Mouse (Mus musculus) layer of hippocampus, postnatal 25 days (tissue): ENCODE data around the gene Slc16a11. TPM values are rescaled to one million over a fixed set of nuclear protein-coding genes. Genes with fewer than 3 reads are reported as not detected.

ENCODE experiments used
- DNase-seq, 2 experiments: peaks; one replicate each; pipeline ENCODE4 v3.0.0; 2022; ENCODE audit warnings: mixed read lengths in 2 of 2, low spot score in 1 of 2; ENCODE audit errors: extremely low spot score in 1 of 2
- total RNA-seq, 2 experiments: library from RNA; stranded (reverse); gene quantifications; 2 replicates each; pipeline ENCODE4 v1.2.3; 2021

The Slc16a11 gene
- total RNA-seq, 2 experiments from 2014 or later: 28.1 to 39.2 TPM

DNA sequence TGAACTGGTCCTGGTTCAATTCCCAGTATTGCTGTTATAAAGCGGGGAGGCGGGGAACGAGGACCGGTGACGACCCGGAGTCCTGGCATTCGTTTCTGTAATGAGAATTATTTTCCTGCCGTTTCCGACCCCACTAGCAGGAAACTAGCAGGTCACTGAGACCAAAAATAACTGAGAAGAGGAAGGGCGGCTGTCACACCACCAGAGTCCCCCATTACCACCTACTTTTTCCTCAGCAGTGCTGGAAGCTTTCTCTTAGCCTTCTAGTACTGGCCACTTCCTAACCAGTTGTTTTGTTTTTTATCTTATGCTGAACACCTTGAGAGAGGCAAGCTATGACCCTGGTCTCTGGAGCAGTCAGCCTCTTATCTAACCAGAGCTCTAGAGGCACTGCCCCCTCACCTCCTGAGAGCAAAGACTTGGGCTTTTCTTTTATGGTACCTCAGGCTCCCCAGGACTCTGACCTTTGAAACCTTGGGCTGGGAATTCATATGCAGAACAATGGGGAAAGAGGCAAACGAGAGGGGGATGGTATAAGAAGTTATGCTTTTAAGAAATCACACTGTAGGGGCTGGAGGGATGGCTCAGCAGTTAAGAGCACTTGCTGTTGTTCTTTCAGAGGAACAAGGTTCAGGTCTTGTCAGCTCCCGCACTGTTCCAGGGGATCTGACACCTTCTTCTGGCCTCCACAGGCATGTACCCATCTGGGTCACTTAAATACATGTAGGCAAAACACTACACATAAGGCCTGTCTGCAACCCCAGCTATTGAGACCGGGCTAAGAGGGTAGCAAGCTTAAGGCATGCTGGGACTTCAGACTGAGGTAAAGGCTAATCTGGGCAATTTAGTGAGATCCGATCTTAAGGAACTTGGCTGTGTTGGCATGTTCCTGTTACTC lies 9.3 kb downstream of the Slc16a11 start:
- DNase-seq: no peak

DNA sequence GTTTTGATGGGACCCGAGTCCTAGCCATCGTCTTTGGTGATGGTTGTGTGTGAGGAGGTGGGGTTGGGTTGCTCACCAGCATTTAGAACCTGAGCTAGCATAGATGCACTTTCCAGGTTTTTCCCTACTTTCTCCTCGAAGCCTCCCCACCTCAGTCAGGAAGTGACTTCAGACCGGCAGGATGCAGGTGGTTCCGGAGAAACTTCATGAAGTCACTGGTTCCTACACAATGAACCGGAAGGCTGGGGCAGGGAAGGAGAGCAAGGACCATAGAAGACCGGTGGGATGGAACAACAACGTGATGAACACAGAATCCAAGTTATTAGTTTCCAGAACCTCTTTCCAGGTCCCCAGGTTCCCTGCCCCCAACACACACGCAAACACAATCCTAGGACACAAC lies 11.2 kb downstream of the Slc16a11 start:
- no peak for DNase-seq

DNA sequence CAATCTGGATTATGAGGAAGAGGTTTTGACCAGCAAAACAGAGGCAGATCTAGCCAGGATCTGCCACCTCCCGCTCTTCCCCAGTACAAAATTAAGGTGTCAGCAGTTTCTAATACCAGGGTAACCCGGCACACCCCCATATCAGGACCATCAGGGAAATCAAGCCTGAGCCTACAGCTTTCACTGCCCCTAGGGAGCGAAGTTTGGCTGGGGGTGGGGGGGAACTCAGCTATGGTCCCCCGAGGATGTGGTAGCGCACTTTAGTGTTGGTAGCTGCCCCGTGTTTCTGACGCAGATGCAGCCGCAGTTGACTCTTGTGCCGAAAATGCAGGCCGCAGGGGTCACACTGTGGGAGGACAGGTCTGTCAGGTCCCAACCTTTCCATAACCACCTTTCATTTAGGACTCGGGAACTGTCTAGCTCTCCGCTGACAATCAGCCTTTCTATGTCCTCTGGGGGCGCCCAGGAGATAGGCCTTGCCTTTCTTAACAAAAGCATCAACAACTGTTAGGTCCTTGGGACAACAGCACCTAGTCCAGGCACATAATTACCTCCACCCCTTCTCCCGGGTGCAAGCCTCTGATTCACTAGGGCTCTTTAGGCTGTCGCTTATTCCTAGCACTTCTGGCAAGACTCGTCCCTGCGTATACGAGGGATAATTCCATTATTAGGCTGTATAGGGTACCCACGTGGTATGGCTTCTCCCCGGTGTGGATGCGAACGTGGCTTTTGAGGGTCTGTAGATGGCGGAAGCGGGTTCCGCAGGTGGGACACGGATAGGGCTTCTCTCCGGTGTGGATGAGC lies 13.4 kb downstream of the Slc16a11 start:
- no peak for DNase-seq

DNA sequence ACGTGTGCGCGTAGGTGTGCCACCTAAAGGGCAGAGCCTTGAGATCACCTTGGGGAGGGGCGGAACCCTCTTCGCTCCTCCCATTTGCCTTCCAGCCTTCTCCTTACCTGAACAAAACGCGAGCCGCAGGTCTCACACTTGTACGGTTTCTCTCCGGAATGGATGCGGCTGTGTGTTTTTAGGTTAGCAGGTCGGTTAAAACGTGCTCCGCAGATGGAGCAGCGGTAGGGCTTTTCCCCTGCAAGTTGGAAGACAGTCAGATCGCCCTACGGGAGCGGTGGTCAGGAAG lies 14.0 kb downstream of the Slc16a11 start:
- no peak for DNase-seq

DNA sequence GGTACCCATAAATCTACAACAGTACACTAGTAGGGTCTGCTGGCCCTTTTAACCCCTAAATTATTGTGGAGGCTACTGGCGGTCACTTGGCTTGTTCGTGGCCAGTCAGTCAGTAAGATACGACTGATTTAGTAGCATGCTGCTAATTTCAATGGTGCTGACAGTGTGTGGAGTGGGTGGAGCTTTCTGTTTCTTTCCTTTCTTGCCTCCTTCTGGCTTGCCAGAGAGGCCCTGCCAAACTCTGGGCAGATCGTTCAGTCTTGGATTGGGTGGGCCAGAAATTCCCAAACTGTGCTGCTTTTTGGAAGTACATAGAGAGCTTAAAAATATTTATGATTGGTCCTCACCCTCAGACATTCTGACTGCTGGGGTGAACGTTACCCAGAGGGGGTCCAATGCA lies 14.6 kb downstream of the Slc16a11 start:
- no peak for DNase-seq

DNA sequence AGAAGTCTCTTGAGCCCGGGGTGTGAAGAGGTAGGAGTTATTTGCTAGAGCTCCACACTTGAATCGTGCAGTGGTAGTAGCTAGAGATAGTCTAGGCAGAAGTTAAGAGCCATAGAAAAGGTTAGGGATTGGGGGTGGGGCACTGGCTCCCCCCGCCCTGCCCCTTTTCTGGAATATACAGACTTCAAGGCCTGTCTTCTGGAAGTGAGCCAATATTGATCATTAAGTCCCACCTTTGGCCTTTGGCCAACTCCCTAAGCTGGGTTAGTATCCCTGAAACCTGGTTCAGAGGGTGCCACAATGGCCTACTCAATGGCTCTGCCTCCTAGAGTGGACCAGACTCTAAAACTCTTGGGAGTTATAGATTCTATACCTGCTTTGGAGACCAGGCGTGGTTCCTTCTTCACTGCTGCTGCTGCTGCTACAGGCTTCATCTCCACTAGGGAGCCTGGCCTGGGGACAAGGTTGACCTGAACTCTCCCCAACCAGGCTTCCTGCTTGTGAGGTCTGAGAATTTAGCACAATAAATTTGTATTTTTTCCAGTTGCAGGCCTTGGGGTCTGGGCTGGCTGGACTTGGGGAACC lies 15.2 kb downstream of the Slc16a11 start:
- DNase-seq: no peak

DNA sequence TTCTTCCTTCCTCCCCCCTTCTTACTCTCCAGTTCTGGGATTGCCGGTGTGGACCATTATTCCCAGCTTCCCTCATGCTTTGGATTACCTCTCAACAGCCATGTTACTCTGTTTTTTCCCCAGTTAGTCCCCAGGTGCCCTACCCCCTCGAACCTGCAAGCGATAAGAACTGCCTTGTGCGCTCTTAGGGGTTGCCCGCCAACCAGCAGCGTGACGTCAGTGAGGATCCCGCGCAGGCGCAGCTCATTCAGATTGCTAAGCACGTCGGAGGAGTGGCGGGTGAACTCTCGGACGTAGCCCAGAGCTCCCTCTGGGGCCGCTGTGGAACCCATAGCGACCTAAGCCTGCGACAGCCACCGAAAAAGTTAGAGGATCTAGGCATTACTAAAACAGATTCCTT lies 16.3 kb downstream of the Slc16a11 start:
- DNase-seq: peak in 1 of 2 experiments; percentile 77

DNA sequence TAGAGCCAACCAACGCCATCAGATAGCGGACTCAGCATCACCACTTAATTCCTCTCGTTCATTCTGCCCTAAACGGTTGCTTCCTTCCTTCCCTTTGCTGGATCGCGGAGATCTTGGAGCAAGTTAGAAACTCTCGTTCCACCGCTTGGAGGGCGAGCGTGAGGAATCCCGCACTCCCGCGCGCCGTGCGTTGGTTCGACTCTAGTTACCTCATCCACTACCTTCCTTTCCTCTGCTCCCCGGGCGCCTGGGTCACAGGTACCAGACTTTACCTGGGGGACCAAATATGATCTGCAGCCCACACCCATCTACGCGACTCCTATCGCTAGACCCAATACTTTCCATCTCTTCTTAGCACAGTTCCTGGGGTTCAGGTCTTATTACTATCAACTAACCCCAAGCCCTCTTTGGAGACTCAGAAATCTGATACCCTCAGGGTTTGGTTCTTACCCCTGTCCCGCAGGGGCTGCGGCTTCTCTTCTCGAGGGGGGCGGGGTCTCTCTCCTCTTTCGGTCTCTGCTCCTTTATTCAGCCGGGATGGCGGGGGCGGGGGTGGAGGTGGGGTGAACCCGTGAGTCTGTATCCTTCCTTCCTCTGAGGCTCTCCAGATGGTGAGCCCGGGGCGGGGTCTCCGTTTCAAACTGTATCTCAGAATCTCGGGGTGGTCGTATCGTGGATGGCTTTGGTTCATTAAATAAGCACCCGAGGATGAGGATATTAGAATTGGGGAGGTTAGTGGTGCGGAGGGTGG lies 16.9 kb downstream of the Slc16a11 start, which contains the start of gene Bcl6b:
Gene Bcl6b, minus strand, starts transcription at position 539 of the 751 bp plus-strand sequence.
- no peak for DNase-seq

DNA sequence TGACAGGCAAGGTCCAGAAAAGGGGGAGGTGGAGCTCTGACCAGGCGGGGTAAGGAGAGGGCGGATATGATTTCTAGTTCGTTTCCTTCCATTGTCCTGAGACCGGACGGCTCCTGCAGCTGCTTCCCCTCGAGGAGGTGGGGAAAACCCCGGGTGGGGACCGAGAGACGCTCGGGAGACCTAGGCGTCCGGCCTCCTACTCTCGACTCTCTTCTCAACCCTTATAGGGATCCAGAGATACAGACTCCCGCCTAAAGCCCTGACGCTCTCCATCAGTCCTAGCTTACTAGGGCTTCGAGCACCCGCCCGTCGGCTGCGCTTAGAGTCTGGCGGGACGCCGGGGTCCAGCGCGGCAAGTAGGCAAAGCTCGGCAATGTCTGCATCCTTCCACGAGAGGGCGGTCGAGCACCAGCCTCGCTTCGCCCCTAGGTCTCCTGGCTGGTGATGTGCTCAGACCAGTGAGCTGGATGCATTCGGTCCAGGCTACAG lies 17.7 kb downstream of the Slc16a11 start:
- peak; percentile 68 to 89 for DNase-seq

DNA sequence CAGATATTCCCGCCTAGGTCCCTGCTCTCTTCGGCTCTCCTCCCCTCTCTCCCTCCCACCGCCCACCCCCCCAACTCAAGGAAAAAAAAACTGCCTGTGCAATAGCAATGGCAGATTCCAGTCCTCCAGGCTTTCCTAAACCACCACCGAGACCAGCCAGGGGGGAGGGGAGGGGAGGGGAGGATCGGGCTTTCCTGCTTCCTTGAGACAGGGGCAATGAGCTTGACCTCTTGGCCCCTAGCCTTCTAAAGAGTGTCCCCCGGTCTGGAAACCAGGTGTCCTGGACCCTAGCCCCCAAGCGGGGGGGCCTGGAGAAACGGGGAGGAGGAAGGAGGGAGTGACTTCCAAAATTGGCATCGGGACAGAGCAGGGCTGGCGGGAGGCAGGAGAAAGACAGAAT lies 20.0 kb downstream of the Slc16a11 start:
- DNase-seq: peak in 1 of 2 experiments; percentile 58

DNA sequence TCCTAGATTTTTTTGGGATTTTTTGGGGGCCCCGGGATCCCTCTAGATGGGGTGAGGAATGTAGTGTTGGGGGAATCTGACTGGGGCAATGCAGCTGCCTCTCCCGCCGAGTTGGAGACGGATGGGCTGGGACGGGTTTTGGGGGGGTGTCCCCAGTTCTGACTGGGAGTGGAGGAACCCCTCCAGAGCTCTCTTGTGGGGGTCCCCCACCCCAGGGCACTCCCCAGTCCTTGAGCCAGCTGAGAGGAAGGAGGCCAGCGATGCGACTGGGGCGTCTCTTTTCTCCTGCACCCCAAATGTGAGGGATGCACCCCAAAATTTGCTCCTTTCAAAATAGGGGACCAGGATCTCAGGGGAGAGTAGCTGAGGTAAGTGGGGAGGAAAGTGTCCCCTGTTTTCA lies 20.5 kb downstream of the Slc16a11 start:
- no peak for DNase-seq

DNA sequence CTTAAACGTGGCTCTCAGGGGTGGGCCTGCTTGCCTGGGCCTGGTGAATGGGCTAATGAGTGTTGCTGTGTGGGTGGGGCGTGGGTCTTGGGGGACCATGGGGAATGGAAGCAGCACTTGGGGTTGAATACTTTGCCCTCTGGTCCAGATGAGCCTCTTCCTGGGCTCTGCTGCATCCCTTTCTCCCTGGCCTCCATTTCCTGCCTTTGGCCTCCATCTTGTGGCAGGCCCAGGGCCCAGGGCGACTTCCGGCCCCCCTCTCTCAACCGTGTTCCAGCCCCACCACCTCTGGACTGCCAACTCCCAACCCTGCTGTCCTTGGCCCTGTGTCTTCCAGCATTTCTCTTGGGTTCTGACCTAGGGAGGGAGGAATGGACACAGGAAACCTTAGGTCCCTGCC lies 21.5 kb downstream of the Slc16a11 start:
- no peak for DNase-seq

DNA sequence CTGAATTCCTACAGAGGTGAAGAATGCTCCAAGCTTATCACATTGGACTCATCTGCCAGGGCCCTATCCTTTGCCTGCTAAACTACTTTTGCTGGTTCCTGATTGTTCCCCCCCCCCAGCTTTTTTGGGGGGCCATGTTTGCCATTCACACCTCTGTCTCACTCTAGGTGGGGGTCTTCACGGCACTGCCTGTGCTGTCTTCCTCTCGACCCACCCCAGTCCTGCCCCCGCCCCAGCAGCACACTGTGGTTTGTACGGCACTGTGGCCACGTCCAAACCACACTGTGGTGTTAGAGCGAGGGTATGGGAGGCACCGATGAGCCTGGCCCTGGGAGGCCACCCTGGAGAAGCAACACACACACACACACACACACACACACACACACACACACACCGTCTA lies 21.9 kb downstream of the Slc16a11 start:
- DNase-seq: no peak

DNA sequence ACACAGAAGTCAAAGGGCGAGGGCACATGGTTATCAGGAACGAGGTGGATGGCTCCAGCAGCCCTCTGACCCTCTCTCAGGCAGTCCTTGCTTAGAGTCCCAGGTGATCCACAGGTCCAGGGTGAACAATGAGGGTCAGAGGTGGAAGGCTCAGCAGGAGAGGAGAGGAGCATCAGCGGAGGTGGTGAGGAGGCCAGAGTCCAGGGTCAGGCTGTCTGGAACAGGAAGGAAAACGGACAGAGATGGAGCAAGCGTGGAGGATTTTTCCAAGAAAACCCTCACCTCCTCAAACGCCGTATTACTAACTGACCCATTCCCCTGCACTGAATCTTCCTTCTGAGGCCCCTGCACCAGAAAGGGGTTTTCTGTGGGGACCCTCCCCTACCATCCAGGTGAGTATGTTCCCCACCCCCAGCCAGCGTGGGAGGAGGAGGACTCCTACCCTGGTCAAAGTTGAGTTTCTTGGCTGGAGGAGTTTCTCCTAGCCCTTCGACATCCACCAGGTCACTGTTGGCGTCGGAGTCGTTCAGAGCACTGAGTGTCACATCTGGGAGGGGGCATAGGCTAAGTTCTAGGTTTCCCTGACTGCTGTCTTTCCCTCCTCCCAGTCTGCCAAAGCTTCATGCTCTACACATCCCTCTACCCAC lies 22.8 kb downstream of the Slc16a11 start:
- no peak for DNase-seq

DNA sequence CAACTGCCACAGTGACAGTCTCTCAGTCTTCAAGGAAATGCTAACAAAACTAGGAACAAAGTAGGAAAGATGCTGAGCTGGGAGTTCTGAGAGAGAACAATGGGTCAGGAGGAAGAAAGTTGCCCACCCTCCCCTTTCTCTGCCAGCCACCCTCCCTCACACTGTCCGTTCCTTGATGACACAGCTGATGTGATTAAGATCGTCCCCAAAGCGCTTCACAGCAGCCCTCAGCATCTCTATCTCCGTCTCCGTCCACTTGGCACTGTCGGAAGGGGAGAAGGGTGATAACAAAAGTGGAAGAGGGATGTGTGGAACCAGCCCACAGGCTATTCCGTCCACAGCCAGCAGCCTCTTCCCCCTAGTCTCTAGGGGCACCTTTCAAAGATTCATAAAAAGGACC lies 24.2 kb downstream of the Slc16a11 start:
- DNase-seq: no peak

DNA sequence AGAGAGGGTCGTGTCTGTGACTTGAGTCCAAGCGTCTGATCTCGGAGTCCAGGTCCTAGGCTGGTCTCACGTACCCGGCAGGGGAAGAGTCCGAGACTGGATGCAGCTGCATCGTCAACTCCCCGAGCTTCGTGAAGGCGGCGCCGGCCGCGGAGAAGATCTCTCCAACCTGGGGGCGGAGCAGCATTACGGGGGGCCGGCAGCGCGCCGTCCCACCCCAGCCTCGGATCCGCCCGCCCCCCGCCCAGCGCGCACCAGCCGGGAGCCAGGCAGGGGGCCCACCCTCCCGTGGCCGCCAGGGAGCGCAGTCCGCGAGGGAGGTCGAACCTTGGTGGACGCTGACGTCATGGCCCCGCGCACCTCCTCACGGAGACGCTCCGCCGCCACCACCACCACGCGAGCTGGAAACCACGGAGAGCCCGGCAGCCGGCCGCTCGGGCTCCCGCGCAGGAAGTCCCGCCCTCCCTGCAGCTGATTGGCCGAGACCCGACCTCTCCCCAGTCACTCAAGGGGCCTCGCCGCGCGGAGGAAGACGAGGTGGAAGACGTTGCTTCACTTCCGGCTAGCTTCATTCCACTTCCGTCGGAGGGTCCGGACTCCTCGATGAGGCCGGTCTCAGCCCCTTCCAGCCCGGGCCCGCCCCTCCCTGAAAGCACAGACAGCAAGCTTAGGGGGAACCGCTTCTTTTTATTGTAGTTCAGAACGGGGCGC lies 25.1 kb downstream of the Slc16a11 start, which contains the start of gene 0610010K14Rik:
Gene 0610010K14Rik, minus strand, starts transcription at position 458 of the 711 bp plus-strand sequence.
- DNase-seq: peak; percentile 96 to 98

DNA sequence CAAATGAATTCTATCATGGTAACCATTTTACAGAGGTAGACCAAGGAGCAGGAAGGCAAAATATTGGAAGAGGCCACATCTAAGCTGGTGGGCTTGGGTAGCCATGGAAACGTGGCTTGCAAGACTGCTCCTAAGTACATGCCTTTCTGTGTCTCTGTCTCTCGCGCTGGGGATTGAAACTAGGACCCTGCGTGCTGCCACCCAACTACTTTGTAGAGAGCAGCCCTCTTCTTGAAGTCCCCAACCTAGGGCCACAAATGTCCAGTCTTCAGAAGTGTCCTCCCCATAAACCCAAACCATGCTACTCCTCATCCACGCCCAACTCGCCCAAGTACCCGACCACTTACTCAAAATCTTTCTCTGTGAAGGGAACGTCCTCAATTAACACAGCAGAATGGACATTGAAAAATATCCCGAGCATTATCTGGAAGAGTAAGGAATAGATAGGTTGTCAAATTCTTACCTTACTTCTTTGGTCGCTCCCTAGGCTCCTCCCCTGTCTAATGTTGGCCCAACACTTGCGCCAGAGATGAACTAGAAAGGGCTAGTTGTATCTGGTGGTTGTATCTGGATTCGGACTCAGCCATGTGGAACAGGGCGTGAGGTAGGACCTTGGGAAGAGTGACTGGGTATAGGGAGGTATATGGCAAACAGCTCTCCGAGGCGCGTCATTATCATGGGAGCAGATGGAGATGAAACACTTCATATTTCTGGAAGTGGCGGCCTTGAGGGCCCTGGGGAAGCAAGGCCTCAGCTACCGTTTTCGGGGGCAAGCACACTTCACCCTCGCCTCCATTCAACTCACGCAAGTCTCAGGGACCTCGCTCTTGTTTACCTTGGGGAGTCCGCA lies 26.3 kb downstream of the Slc16a11 start:
- peak in 1 of 2 experiments; percentile 12 for DNase-seq
